Mouse (Mus musculus): ENCODE results near the gene Ing3.

- TF ChIP-seq GATA1 (IDR thresholded peaks at IDR 0.05; ENCODE audit: borderline replicate concordance, low read length) (no peak), FLI1 (IDR thresholded peaks at IDR 0.05; ENCODE audit: low read length) (no peak)
Observed at GRCm38 (mm10) chr6:21999025-21999424, 49.7 kb downstream of the Ing3 start.

Measured in megakaryocyte, embryonic 14.5 days (primary cell).